Mouse (Mus musculus): ENCODE measurements at regions not wholly inside any gene's neighbourhood (a gene's known extent, or its start where the extent isn't known, plus 50 kb on each side); places are given as distances from the start of the nearest gene placed in this dataset.
"Not testable (repeated sequence)": the region's sequence is repeated elsewhere in the genome, so short reads cannot be mapped to it uniquely, and the experiment has no call there.

DNA sequence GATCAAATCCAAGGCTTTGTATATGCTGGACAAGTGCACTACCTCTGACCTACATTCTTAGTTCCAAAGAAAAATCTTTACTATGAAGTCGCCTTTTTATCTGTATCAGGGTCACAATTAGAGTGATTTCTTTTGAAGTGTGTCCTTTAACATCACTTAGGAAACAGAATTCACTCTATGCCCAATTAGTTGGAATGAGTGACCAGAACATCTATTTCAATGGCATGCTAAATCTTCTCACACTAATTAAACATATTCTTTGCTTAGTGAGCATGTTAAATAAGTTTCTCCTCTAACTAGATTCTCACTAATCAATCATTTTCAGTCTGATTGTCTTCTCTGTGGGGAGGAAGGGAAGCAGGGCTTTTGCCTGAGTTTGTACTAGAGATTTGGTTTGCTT is 84.9 kb downstream of the Arl6ip6 start:
- no peak for DNase-seq (ENCODE audit: low read depth)

DNA sequence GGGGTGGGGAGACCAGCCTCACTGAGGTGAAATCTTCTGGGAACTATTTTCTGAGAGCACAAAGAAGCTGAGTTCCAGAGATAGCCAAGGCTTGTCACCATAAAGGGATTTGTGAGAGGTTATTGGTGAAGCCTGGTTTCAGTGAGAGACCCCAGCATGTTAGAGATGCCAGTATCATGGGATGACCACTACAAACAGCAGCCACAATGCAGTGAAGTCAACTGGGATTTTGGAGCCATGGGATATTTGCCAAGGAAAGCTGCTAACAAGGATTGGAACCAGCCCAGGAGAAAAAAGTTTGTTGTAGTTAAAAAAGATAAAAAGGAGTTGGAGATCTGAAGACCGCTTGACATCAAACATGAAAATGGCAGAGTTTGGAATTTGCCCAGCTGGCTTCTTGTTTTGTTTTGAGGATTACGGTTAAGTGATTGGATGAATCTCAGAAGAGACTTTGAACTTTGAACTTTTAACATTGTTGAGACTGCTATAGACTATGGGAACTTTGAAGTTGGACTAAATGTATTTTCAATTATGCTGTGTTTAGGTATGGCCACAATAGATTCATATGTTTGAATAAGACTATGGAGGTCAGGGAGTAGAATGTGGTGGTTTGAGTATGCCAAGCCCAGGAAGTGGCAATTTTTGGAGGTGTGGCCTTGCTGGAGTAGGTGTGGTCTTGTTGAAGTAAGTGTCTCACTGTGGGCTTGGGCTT is 110.3 kb downstream of the Arl6ip6 start:
- no peak for DNase-seq (ENCODE audit: low read depth)

DNA sequence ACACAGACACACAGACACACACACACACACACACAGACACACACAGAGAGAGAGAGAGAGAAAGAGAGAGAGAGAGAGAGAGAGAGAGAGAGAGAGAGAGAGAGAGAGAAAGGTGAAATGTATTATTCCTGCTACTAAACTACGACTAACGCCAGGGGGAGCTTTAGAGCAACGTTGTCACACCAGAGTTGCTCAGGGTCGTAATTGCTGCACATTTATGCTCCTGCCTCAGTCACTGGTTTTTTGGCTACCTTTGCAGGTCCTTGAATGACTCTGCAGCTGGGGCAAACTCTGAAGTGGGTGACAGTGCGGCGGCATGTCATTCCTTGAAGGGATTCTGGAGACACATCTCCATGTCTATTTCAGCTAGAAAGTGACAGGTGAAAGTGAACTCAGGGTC is 139.2 kb downstream of the Arl6ip6 start:
- DNase-seq (ENCODE audit: low read depth), result no peak

DNA sequence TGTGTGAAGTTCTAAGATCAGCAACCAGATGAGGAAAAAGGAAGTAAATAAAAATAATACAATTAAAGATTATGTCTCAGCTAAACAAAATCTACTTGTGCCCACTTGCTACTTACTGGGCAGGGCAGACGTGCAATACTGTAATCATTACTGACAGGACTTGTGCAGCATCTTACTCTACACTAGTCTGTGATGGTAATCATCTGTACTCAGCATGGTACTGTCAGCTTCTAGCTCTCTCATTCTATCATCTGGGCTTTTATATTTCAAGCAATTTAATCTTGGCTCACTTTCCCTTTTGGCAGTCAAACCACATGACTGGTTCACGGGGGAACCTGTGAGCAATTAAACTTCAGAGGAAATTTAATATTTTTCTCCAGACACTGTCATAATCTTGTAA is 167.5 kb downstream of the Arl6ip6 start:
- DNase-seq (ENCODE audit: low read depth), result no peak

DNA sequence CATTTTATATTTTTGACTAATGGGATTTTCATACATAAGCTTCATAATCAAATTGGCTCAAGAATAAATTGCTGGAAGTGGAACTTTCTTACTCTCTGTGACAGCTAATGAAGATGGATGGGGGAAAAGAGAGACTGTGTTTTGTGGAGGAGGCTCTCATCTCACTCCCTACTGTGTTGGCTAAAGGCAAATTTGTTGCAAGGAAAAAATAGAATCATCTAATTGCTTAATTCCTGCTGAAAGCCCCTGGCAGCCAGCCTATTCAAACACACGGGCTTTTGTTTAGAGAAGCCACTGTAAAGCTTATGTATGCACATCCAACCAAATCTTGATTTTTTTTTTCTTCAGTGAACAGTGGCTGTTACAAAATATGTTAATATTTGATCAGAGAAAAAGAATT is 190.8 kb downstream of the Arl6ip6 start:
- DNase-seq (ENCODE audit: low read depth), result no peak

DNA sequence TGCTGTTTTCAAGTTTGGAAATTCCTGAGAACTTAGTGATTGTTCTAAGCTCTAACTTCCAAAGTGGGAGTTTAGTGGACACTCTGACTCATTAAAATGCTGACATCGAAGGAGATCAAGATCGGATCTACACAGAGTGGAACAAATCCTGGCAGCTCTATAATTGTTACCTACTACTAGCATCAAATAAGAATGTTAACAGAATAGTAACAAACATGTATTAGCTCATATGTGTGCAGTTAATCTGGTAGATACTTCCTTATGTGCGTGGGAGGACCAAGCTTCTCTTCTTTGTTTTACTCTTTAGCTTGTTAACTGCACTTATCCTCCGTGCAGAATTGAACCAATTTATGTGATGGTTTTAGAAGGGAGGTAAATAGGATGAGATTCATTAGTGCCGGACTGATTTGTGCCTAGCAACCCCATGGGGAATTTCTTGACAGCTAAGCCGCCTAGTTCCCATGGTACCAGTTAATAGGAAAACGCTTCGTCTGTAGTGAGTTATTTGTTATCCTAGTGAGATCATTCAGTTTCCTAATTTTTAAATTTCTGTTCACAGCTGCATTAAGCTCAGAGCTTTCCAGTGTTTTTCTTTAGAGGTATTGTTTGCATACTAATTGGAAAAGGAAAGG is 193.1 kb downstream of the Arl6ip6 start:
- DNase-seq (ENCODE audit: low read depth), result no peak

DNA sequence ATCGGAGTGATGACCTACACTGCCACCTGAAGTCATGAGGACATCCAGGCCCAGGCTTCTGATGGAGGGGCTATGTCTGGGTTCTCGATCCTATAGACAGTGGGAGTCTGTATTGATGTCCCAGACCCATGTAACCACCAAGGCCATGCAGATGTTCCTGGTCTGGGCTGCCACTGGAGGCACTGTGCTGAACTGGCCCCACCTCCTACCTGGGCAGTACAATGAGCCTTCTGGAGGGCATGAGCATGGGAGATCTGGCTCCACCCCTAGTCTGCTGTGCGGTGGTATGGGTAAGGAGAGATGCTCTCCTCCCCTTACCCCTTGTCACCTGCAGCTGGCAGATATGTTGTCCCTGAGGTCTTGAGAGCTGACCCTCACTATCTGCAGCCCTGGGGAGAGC is 197.1 kb downstream of the Arl6ip6 start:
- DNase-seq (ENCODE audit: low read depth), result no peak

DNA sequence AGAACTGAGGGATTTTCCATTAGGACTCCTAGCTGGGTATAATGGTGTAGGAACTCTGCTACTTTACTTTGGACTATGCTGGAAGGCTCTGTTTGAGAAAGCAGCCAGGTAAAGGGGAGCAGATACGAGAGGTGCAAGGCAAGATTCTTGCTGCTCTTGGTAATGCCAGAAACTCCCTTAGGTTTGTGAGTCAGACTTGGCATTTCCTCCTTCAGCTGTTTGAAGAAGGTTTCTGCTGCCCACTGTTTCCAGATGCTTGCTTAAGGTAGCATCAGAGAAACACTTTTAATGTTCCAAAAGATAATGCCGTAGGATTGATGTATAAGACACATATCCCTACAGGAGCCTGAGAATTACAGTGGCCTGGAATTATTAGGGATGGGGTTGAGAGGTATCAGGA is 222.9 kb downstream of the Arl6ip6 start:
- no peak for DNase-seq (ENCODE audit: low read depth)

DNA sequence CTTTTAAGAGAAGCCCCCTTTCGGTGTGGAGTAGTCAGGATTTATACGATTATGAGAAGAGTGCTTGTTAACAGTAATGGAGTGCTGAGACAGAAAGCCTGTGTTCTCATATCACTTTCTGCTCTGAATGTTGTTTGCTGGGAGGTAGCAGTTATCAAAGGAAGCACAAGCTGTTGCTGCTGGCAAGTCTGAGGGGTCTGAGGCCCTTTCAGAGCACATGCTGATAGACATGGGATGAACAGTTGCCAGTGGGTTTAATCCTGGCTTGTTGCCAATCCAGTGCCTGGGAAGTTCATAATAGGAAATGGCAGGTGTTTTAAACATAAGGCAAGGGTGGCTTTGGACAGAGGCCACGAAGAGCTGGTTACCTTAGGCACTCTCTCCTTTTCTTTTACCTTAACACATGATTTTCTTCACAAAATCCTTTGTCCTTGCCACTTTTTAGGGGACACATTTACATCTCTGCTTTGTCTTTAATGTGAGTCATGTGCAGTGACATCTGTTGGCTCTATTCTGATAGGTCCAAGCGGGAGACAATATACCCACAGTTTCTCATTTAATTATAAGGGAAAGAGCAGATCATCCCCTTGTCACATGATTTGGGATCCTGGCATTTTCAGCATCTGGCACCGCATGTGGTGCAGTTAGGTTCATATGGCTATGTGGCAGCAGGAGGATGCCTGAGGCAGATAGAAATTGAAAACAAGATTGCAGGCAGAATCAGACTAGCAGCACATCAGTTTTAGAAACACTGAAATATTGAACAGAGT is 245.7 kb downstream of the Arl6ip6 start:
- DNase-seq (ENCODE audit: low read depth), result no peak

DNA sequence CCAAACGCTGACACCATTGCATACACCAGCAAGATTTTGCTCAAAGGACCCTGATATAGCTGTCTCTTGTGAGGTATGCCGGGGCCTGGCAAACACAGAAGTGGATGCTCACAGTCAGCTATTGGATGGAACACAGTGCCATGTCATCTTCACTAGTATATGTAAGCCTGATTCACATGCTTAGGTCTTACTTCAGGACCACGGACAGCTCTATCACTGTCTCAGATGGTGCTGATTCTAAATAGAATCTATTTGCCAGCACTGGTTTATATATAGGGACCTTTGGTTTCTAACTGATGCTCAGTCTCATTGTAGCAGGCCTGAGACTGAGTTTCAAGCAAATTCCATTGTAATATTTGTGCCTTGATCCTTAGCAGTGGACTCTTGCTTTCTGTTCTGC is 248.8 kb downstream of the Arl6ip6 start:
- DNase-seq (ENCODE audit: low read depth), result peak; percentile 2

DNA sequence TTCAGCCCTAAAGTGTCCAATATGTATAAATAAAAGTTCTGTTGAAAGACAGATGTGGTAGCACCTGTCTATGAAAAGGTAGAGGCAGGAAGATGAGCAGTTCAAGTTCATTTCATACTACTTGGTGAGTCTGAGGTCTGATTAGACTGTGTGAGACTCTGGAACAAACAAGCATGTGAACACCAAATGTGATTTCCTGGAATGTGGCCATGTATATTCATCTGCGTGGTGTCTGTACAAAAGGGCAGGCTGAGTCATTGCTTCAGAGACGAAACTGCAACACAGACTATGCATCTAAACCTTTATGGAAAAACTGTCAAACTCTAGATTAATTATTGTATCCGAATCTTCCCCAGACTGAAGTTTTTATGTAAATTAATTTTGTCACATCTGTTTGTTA is 268.7 kb downstream of the Arl6ip6 start:
- DNase-seq (ENCODE audit: low read depth), result no peak

DNA sequence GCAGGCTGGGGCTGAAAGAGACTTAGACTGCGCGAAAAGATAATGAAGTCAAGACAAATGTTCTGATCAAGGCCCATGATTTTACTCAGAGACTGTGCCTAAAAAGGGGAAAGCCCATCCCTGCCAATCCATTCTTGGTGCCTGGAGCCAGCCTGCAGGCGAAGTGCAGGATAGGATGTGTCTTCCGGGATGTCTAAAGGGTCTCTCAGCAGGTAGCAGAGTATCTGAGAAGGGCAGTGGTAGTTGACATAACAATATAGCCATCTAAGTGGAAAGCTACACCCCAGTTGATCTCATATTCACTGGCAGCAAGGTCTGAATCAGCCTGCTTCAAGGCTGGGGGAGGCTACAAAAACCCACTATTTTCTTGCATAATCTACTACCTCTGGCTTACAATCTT is 282.9 kb downstream of the Arl6ip6 start:
- no peak for DNase-seq (ENCODE audit: low read depth)

DNA sequence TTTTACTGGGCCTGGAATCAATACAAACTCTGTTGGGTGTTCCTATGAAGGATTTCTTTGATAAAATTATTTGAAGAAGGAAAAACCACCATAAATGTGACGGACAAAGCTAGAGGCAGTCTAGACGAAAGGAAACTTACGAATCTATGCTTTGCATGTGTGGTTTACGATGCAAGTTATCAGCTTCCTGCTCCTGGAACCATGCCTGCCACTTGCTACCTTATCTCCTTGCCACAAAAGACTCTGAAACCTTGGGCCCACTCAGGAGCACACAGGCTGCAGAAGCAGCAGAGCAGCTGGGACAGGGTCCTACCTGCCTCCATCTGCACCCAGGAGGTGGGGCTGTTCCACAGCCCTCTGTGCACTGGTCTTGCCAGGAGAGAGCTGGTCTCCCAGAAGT is 287.5 kb downstream of the Arl6ip6 start:
- not testable (repeated sequence) for DNase-seq (ENCODE audit: low read depth)

DNA sequence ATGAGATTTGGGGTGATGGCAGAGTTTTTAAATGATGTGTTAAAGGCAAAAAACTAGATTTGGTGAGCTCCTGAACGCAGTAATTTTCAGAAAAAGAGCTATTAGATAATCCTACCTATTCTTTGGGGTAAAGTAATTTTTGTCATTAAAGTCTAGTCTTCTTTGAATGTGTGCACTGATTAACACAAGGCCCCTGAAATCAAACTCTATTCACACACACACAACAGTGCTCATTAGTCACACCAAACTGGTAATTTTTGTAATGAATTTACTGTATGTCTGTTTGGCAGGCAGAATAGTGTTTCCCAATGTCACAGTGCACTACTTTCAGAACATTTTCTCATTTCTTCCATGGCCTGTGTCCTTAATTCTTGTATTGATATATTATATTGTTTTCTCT is 296.8 kb downstream of the Arl6ip6 start:
- DNase-seq (ENCODE audit: low read depth), result no peak

DNA sequence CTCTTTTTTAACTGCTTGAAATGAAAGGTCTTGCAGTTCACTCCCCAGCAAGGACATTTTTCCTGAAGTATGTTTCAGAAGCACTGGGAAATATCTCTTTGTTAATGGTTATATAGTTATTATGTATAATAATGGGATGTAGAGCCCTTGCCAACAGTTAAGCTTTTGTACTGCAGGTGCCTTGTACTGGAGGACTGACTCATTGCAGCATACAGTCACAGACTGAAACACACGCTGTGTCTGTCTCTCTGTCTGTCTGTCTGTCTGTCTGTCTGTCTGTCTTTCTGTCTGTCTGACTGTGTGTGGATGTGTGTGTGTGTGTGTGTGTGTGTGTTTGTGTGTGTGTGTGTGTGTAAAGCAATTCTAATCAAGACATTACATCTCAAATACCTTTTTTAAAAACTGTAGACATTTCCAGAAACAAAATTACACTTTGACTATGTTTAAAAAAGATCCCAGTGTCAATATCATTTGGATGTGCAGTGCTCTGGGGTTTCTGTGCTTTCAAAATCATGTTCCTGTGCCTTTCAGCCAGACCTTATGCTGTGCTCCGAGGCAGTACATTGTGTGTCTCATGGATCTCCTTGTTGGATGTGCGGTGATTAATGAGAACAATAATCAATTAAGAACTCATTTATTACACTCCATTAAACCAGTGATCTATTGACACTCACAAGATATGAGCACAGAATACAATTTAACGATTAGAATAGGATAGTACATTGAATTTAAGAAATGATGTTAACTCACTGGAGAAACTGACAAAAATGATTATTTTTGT is 299.5 kb downstream of the Arl6ip6 start:
- DNase-seq (ENCODE audit: low read depth), result no peak

DNA sequence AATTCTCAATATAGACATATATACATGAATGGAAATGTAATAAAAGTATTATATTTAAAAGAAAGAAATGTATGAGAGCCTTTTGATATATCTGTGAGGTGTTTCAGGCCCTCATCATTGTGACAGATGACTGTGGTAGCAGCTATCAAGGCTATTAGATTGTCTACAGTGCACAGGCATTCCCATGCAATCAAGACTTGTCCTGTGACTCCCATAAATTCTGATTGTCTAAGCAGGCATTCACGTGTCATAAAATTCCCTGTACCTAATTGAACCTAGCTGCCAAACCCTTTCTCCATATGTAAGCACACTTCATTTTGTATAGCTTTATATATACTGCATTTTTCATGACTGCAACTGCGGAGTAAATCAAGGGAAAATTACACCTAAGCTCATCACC is 301.3 kb downstream of the Arl6ip6 start:
- DNase-seq (ENCODE audit: low read depth), result no peak

DNA sequence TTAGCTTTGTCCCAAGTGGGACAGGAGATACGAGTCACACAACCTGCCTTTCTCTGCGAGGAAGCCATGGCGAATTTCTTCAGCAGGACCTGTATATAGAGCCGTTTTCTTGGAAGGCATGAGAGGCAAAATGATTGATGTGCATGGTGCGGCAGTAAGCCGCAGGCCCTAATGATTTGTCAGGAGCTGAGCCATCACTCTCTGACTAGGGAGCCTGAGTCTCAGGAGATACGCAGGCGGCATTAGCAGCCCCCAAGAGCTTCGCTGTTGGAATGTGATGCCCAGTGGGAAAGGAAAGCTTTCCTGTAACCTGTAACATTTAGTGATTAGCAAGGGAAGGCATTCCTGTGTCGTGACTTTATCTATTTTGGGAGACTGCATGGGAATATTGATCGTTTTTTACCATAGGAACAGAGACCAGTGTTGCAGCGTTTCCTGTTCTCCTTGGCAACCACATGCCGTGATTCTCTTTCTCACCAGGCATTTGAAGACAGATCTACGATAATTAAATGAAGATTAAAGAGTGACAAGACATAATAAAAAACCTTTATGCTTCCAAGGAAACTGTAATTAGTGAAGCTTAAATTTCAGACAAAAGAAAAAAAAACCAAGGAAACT is 310.2 kb downstream of the Arl6ip6 start:
- no peak for DNase-seq (ENCODE audit: low read depth)

DNA sequence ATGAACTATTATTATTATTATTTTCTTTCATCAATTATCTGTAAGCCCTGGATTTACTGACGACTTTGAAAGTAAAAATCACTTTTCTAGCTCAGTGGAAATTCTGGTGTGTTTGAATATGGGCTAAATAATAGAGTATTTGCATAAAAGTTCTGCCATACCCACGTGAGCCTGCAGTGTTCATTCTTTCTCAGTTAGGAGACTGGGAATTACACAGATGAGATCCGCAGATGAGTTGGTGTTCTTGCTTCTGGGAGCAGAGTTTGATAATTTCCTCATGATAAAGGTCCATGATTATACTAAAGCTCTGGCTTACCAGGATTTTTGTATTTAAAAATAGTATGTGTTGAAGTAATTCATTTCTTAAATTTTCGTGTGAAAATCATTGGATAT is 310.7 kb downstream of the Arl6ip6 start:
- DNase-seq (ENCODE audit: low read depth), result no peak

DNA sequence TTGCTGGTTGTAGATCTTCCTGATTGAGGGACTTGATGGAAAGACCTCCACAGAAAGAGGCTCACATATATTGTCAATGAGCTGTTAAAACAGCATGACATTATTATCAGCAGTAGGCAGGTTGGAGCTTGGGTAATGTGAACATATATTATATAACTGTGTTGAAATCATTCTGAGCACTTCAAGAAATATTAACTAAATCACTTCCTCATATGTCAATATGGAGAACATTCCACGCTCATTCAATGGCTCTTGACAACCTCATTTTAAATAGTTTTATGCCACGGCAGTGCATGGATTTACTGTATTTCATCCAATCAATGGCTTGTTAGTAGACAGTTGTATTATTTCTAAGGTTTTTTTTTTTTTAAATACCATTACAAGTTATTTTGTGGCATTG is 350.6 kb downstream of the Arl6ip6 start:
- no peak for DNase-seq (ENCODE audit: low read depth)

DNA sequence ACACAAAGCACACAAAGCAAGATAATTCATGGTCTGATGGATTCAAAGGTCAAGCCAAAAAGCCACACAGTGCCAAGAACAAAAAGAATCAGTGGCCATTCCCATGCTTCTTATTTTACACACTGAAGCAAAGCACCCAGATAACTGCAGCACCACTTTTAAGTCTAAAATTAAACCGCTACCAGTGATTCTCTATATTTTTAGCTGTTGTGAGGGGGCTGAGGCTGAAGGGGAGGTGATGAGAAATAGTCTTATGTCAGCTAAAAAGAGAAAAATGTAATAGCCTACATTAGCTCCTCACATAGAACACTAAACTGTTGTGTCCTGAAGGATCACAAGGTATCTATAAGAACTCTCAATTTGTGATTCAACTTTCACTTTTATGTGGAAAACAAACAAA is 382.5 kb downstream of the Arl6ip6 start:
- DNase-seq (ENCODE audit: low read depth), result no peak

DNA sequence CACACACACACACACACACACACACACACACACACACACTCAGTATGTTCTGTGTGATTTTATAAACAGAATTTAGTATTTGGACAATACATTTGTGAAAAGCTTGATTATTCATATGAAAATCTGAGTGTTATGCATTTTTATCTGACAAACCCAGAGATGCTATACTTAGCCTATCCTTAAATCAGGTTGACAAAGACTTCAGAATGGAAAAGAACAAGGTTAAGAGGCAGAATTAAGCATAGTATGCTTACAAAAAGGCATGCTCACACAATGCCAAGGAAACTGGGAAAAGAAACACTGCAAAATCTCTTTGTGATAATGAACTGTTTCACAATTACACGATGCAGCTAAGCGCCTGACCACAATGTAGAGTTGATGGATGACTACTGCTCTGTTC is 414.3 kb downstream of the Arl6ip6 start:
- no peak for DNase-seq (ENCODE audit: low read depth)

DNA sequence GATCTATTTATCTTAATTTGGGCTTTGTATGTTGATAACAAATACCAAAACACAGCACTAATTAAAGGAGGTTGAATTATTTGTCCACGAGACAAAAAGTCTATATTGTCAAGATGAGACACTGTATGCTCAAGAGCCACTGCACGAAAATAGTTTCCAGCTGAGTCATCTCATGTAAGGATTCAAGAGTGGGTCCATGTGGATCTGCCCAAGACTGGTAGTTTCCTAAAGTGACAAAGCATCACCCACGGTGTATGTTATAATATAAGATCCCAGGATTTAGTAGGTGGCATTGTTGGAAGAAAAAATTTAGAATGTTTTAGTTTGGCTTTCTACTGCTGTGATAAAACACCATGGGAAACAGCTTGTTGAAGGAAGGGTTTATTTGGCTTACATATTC is 428.2 kb downstream of the Arl6ip6 start:
- no peak for DNase-seq (ENCODE audit: low read depth)

All from c-Kit-positive CD71-positive TER-119-negative erythroid progenitor cells, embryonic 14.5 days (primary cell).